Mouse (Mus musculus): ENCODE data around the gene Metap2.
A peak's percentile ranks its signal among the peaks of the same experiment; 100 is the strongest.
"Not testable (repeated sequence)": the region's sequence is repeated elsewhere in the genome, so short reads cannot be mapped to it uniquely, and the experiment has no call there.

Gene Metap2

DNA sequence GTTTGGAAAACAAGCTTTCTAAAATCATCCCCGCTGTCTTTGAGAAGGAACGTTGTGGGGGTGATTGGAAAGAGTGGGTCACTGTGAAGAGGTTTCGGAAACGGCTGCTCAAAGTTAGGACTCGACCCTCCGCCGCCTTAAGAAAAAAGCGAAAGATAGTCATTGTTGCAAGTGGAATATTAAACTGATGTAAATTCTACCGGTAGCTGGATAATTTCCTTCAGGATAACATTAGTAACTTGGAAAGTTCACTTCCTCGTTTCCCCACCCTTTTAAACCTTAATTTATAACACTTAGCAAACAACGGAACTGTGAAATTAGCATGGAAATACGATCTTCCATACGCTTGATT, 62.5 kb downstream of the Metap2 start:
- DNase-seq (ENCODE audit: low spot score), result peak; percentile 58

DNA sequence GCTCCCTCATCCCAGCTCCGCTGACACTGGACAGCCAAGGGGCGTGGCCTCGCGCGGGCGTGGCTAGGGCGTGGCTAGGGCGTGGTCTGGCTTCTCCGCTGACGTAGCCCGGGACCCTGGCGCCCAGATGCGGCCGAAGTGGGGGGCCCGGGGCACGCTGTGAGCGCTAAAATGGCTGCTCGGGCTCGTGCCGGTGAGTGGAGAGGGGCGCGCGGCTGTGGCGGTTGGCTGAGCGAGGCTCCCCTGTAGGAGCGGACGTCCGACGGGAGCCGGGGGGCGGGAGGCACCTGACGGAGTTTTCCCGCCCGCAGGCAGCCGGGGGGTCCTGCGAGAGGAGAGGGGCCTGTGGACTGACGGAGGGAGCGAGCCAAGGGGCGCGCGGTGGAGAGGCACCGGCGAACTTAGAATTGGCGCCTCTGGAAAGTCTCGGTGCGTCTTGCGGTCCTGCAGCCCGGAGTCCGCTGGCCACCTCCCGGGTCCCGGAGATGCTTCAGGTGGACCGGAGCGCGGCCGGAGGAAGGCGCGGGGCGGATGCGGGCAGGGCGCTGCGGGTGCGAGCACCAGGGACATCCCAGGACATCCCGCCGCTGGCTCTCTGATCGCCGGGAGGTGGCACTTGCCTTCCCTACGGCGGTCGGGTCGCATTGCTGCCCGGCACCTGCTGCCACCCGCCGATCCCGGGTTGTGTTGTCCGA, 63.0 kb downstream of the Metap2 start:
- DNase-seq (ENCODE audit: low spot score), result peak; percentile 92

DNA sequence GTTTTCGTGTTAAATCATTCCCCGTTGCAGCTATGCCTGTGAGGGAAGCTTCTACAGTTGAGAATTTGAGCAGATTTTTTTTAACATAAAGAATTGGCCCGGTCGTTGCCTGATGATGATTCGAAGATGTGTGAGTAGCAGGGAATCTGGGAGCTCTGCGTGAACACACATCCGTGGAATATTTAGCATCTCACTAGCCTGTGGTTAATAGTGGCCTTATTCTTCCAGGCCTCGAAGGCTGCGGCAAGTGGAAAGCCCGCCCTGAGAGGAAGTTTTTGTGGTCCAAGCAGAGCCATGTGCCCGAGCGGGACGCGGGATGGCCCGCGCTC, 63.6 kb downstream of the Metap2 start:
- DNase-seq (ENCODE audit: low spot score), result no peak

DNA sequence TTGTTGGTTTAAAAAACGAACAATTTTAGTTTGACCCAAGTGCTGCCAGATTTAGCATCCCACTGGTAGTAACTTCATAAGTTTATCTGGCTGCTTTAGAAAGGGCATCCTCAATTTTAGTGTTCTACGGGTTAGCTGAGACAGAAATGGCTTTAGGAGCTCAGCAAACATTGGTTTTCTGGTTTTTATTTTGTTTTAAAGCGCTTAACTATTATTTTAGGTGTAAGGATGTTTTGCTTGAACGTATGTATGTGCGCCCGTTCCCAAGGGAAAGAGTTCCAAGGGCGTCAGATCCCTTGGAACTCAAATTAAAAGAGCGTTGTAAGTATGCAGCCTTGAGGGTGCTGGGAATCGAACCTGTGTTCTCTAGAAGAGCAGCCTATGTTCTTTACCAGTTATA, 64.1 kb downstream of the Metap2 start:
- DNase-seq (ENCODE audit: low spot score), result no peak

DNA sequence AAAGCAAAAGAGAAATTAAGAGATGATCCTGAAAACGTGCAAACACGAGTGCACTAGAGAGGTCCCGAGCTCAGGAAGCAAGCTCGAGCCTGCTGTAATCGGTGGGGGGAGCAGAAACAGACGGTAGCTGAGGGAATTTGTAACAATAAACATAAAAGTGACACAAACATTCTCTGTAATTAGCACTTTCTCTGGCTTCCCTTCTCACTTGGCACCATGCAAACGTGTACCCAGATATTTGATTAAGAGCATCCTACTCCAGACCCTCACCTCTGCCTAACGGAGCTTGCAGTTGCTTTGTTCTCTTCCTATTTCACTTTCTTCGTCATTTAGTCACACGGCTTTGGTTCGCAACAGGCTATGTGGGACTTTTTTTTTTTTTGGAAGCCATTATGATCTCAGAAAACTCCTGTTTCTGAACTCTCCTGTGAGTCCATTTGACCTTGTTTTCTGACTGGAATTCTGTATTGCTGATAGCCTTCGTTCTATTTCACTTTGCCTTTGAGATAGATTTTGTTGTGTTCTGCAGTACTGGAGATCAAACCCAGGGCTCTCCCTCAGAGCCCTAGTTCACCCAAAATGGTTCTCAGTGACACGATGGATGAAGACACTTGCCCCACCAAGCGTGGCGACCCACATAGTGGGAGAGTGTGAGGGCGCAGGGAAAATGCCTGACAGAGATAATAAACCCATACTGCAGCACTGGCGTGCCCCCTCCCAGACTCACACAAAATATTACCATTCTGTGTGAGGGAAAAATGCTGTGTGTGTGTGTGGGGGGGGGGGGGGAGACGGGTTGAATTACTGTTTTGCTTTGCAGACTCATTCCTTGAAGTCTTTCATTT, 64.9 kb downstream of the Metap2 start:
- DNase-seq (ENCODE audit: low spot score), result peak; percentile 35

DNA sequence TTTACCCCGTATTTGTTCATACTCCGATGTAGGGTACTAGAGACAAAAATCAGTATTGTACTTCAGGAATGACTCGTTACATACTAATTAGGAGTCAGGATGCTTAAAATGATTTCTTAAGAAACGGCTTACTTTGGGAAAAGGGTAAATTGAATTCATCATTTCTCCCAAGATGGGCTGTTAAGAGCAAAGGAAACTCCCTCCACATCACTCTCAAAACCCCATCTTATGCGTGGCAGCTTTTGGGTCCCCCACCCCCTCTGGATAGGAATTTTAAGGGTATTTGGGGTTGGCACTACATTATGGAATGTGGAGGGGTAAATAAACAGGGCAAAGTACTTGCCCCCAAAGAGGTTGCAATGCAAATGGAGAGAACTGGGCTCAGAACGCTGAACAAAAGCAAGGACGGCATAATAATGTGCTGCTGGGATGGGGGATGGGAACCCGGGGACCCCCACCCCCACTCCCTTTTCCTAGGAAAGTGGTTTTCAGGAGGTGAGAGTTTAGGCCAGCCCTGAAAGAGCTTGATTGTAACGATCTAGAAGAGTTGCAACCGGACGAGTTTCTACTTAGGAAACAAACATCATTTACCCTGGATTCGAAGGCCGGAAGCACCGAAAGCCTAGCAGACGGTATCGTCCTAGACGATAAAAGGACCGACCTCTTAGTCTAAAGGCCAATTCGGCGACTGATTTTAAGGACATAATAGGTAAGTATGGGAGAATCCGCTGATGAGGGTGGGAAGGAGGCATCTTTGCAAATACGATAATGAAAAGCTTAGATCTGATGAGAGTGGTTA, 65.8 kb downstream of the Metap2 start, which contains the start of gene Usp44:
TSS of gene Usp44 (plus strand) at position 625 of the 799 bp plus-strand sequence.
- peak; percentile 65 for DNase-seq (ENCODE audit: low spot score)

DNA sequence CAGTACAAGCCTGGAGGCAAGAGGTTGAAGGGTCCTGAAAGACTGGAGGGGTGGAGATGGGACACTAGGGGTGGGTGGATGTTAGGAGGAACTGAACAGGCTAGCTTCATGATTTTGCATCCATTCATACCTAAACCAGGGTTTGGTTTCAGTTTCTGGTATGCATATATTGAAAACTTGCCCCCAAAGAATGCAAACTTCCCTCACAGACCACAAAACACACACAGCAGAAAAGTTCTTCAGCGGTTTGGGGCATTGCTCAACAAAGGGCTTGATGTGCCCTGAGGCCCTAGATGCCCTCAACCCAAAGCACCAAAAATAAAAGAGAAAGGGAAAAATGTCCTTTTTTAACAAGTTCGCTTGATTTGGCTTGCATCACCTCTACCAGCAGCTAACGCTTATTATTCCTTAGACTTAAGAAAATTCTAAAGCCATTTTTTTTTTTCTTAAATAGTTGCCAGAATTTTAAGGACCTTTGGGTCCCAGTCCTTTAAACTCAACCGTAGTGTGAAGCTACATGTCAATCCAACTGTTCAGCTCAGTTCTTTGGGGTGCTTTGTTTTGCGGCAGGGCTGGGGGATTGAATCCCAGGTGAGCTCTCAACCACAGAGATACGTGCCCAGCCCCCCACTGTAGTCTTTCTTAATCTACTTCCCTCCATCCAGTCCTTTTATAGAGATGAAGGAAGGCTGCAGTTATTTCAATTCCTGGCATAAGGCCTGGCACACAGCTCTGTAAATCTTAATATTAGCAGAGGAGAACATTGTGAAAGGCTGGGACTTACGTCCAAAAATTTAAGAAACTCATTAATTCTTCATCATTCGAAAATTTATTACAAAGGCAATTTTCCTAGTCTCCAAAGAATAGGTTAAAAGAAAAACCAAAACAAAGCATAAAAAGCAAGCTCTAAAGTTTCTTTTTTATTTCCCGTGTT, 66.7 kb downstream of the Metap2 start:
- DNase-seq (ENCODE audit: low spot score), result no peak

DNA sequence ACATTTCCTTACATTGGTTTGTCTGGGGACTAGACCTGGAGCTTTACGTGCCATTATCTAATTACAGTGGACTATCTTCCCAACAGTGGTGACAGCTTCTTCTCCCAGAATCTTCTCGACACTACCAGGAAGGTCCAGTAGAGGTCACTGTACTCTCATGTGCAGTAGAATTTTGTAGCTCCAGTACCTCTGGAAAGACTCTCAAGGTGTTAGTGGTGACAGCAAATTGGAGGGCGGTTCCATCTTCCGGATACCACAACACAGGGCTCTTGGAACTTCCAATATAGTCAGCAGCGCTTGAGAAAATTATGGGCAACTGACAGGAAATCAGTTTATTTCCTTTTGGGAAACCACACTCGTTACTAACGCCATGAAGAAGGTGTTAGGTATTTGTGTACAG, 78.2 kb downstream of the Metap2 start:
- peak; percentile 87 for DNase-seq (ENCODE audit: low spot score)

DNA sequence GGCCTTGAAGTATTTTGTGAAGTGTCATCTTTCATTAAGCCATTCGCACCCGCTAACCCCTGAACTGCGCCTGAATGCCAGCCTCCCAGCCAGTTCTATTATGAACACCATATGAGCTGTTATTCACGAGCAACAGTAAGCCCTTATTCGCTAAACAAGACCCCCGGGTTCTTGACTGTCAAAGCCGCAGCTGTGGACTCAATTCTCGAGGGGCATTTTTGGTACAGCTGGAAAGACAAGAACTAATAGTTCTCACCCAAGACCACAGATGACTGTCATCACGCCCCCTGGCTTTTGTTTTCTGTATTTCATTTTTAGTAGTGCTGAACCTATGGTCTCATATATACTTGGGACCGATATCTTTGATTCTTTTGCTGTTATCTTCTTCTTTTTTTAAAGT, 83.1 kb downstream of the Metap2 start:
- DNase-seq (ENCODE audit: low spot score), result peak; percentile 38

DNA sequence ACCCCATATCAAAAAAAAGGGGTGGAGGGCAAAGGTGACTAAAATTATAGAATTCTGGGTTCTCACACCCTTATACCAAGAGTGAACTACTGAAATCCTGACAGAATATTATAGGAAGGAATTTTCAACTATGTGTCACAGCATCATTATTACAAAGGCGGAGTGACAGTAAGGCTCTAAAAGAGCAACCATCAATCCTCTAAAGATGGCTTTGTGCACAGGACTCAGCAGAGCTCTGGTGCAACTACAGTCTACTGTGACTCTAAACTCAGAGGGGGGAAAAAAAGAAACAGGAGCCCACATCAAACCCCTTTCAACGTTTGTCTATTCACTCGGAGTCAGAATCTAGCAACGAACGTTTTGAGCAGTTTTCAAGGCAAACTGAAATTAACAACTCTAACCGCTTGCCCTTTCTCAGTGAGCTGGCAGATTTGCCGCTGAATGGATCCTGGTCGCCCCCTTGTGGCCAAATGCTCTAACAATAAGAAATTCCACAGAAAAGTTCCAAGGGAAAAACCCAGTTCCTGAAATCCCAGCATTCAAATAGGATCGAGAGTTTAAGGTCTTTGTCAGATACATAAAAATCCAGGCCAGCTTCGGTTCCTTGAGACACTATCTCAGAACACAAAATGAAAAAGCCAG, 84.0 kb downstream of the Metap2 start:
- peak; percentile 90 for DNase-seq (ENCODE audit: low spot score)

DNA sequence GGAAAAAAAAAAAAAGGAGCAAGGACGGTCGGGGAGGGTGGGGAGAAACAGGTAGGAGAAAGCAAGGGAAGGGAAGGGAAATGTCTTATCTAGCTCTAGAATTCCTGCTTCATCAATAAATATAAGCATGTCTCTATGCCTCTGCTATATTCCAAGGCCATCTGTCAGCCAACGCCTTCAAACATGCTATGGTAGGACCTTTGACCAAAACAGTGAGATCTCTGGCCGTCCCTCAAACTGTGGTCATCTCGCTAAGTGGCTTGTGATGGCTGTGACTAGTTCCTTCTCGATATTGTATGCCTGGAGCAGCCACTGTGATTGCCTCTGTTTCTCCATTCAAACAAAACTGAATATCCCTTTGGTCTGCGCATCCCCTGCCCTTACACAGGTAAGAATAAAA, 84.8 kb downstream of the Metap2 start:
- no peak for DNase-seq (ENCODE audit: low spot score)

DNA sequence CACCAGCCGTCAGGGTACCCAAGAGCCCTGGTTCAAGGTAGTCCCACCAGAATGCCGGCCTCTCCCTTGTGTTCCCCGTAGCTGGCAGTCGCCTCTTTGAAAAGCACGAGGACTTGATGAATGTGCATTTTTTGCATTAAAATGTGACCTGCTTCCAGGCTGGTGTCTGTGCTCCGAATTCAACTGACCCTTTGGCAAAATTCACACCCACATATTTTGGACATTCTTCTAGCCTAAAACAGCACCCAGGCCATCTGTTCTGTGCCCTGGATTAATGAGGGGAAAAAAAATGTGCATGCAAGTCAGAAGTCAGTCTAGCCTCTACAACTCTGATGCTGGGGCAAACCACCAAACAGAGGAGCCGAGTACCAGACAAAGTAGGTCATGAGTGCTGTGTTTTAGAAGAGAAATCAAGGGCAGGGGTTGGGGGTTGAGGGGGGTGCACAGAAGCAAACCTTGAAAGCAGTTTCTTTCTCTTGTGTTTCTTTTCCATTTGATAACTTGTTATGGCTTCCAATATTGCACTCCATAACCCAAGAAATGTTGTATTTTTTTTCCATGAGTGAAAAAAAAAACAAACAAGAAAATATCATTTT, 86.2 kb downstream of the Metap2 start:
- peak; percentile 16 for DNase-seq (ENCODE audit: low spot score)

DNA sequence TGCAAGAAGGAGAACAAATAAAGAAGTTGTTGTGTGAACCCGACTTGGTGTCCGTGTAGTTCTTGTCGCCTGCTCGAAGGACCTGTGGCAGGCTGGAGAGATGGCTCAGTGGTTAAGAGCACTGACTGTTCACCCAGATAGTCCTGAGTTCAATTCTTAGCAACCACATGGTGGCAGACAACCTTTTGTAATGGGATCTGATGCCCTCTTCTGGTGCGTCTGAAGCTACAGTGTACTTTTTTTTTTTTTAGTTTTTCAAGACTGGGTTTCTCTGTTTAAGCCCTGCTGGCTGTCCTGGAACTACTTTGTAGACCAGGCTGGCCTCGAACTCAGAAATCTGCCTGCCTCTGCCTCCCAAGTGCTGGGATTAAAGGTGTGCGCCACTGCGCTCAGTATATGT, 87.5 kb downstream of the Metap2 start:
- DNase-seq (ENCODE audit: low spot score), result not testable (repeated sequence)

Data from embryo, embryonic 10.5 days (tissue).